In the genomic region with DNA sequence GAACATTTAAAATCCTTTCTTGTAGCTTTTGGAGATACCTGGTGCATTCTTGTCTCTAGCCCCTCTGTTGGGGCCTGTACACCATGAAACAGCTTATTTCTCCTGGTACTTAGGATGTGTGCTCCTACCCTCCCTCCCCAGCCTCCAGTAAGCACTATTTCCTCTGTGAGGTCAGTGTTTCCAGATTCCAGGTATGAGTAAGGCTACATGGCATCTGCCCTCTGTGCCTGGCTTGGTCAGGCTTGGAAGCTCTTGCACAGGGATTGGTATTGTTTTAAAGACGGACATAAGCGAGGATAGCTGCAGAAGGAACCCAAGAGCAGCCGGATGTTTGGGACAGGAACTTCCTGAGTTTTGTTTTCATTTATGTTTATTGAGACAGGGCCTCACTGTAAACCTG, we compare ENCODE assay signal across 17 mouse cellular contexts.
"Had no signal": no experiment of that assay in that cellular context is flagged by ENCODE, and none has a peak within 500 bp of the region (broad histone marks: within the 10 kb centered on the region; RNA-seq: fewer than 3 reads in every experiment).

No protein-coding gene starts in this region.

- H3K4me2 ChIP-seq: liver, embryonic 11.5 days; liver, embryonic 15.5 days; midbrain, embryonic 12.5 days; midbrain, embryonic 15.5 days; neural tube, embryonic 12.5 days; neural tube, embryonic 15.5 days had no signal

- H3K9me3 ChIP-seq: liver, embryonic 15.5 days; midbrain, embryonic 12.5 days; midbrain, embryonic 15.5 days; neural tube, embryonic 12.5 days; neural tube, embryonic 15.5 days had no signal

- H3K27ac ChIP-seq: liver, embryonic 15.5 days; midbrain, embryonic 12.5 days; midbrain, embryonic 15.5 days; neural tube, embryonic 12.5 days; neural tube, embryonic 15.5 days; stomach, postnatal 0 days had no signal

- H3K36me3 ChIP-seq: liver, embryonic 15.5 days; midbrain, embryonic 12.5 days; midbrain, embryonic 15.5 days; neural tube, embryonic 12.5 days; neural tube, embryonic 15.5 days had no signal

- H3K4me1 ChIP-seq: liver, embryonic 15.5 days; midbrain, embryonic 12.5 days; midbrain, embryonic 15.5 days; neural tube, embryonic 12.5 days; neural tube, embryonic 15.5 days had no signal

- ATAC-seq: inflammation-experienced regulatory T-cells, adult 6 months; intestine, embryonic 16.5 days had no signal

- H3K9ac ChIP-seq: liver, embryonic 15.5 days; midbrain, embryonic 12.5 days; midbrain, embryonic 15.5 days; neural tube, embryonic 12.5 days; neural tube, embryonic 15.5 days had no signal

- H3K27me3 ChIP-seq: liver, embryonic 15.5 days; midbrain, embryonic 12.5 days; midbrain, embryonic 15.5 days; neural tube, embryonic 12.5 days; neural tube, embryonic 15.5 days had no signal

- H3K4me3 ChIP-seq: liver, embryonic 15.5 days; midbrain, embryonic 12.5 days; midbrain, embryonic 15.5 days; neural tube, embryonic 12.5 days; neural tube, embryonic 15.5 days had no signal

- DNase-seq: kidney, adult 18-20 months; kidney, postnatal 14 days; kidney, postnatal 4 days; right cerebral cortex, postnatal 14 days; right cerebral cortex, postnatal 4 days; thymus, adult 2 months; thymus, postnatal 14 days; thymus, postnatal 4 days had no signal
